Mouse (Mus musculus) bone marrow macrophage, adult 2 months (primary cell): ENCODE measurements around the gene AY761185. TPM values are rescaled to one million over a fixed set of nuclear protein-coding genes. Genes with fewer than 3 reads are reported as not detected.
"Not testable (repeated sequence)": the region's sequence is repeated elsewhere in the genome, so short reads cannot be mapped to it uniquely, and the experiment has no call there.

ENCODE experiments used
- H3K27ac ChIP-seq: 2 replicates; pipeline ENCODE4 v1.5.1; 2012; ENCODE audit warnings: low read depth, low read length; ENCODE audit not compliant: insufficient read depth
- H3K4me1 ChIP-seq: 2 replicates; pipeline ENCODE4 v1.6.1; 2012; ENCODE audit warnings: low read length; ENCODE audit not compliant: control insufficient read depth, insufficient read depth
- H3K4me3 ChIP-seq: 2 replicates; pipeline ENCODE4 v1.5.1; 2012; ENCODE audit warnings: mild to moderate bottlenecking, low read length, moderate library complexity; ENCODE audit not compliant: insufficient read depth
- CTCF ChIP-seq: IDR thresholded peaks from 2 replicates; pipeline ENCODE4 v1.5.1; 2012; ENCODE audit warnings: low read depth, mild to moderate bottlenecking, low read length, moderate library complexity
- POLR2A ChIP-seq: IDR thresholded peaks from 2 replicates; pipeline ENCODE4 v1.6.1; 2012; ENCODE audit warnings: mild to moderate bottlenecking, low read depth, low read length, borderline replicate concordance
- polyA plus RNA-seq: library from polyadenylated mRNA; stranded (reverse); fragments of >200 nt; gene quantifications from 2 replicates; pipeline ENCODE4 v1.2.4, GENCODE M21; 2012; ENCODE audit not compliant: missing spikeins, insufficient read depth, insufficient read length

The AY761185 gene
- polyA plus RNA-seq: not detected in 2 replicates

GRCm38 (mm10) chr8:20944610-20945009, at the start of gene AY761185:
Gene AY761185 (minus strand): TSS chr8:20944710.
- H3K27ac ChIP-seq: no peak within 1 kb of the TSS
- no peaks in the 10 kb centered on the region for H3K4me1 ChIP-seq
- no peak within 1 kb of the TSS for H3K4me3 ChIP-seq
- TF ChIP-seq CTCF (no peak), POLR2A (no peak)

- not testable (repeated sequence) for H3K27ac ChIP-seq, H3K4me1 ChIP-seq, H3K4me3 ChIP-seq
Measured at GRCm38 (mm10) chr8:20994042-20994441, 49.5 kb upstream of the AY761185 start.

- TF ChIP-seq CTCF: no peak
- no peak for TF ChIP-seq POLR2A
- Histone ChIP-seq H3K27ac (no peak overlapping the region), H3K4me3 (no peak overlapping the region), H3K4me1 (no peaks in the 10 kb centered on the region)
Measured at GRCm38 (mm10) chr8:20979846-20980245, 35.3 kb upstream of the AY761185 start.

GRCm38 (mm10) chr8:20964531-20964930, 20.0 kb upstream of the AY761185 start:
- Histone ChIP-seq H3K4me3 (no peak overlapping the region), H3K4me1 (no peaks in the 10 kb centered on the region), H3K27ac (no peak overlapping the region)
- no peak for TF ChIP-seq POLR2A
- TF ChIP-seq CTCF: no peak

GRCm38 (mm10) chr8:20921971-20922370, 22.5 kb downstream of the AY761185 start, which contains the start of gene Gm6040:
Gene Gm6040 (minus strand): TSS chr8:20922071.
- H3K4me3 ChIP-seq: no peak within 1 kb of the TSS
- no peak for TF ChIP-seq CTCF
- no peak for TF ChIP-seq POLR2A
- H3K4me1 ChIP-seq: no peaks in the 10 kb centered on the region
- H3K27ac ChIP-seq: no peak within 1 kb of the TSS

GRCm38 (mm10) chr8:20912288-20912687, 32.2 kb downstream of the AY761185 start:
- Histone ChIP-seq H3K27ac (0 out of 2 replicates have a peak overlapping the region, but pooled peaks have one; percentile 23), H3K4me1 (peaks cover 8% of the 10 kb centered on the region), H3K4me3 (no peak overlapping the region)
- TF ChIP-seq CTCF (no peak), POLR2A (no peak)

- H3K27ac ChIP-seq: no peak overlapping the region
- no peak for TF ChIP-seq POLR2A
- TF ChIP-seq CTCF: no peak
- no peak overlapping the region for H3K4me3 ChIP-seq
- peaks cover 8% of the 10 kb centered on the region for H3K4me1 ChIP-seq
Measured at GRCm38 (mm10) chr8:20908256-20908655, 36.3 kb downstream of the AY761185 start.

GRCm38 (mm10) chr8:20907119-20907518, 37.4 kb downstream of the AY761185 start:
- Histone ChIP-seq H3K27ac (peak overlapping the region; percentile 71), H3K4me3 (no peak overlapping the region), H3K4me1 (peaks cover 8% of the 10 kb centered on the region)
- TF ChIP-seq CTCF (no peak), POLR2A (no peak)

GRCm38 (mm10) chr8:20902527-20902926, 42.0 kb downstream of the AY761185 start, which contains the start of gene Gm15056:
Gene Gm15056 (minus strand): TSS chr8:20902627.
- peaks cover 2% of the 10 kb centered on the region for H3K4me1 ChIP-seq
- TF ChIP-seq CTCF (no peak), POLR2A (no peak)
- no peak within 1 kb of the TSS for H3K4me3 ChIP-seq
- no peak within 1 kb of the TSS for H3K27ac ChIP-seq

Other genes starting within 250 kb of the AY761185 start
- gene Defb33, start 52.0 kb downstream of the AY761185 start, polyA plus RNA-seq: not detected in 2 replicates
- gene Gm15056, start 42.1 kb downstream of the AY761185 start, polyA plus RNA-seq: not detected in 2 replicates
- not detected in 2 replicates for gene Gm6040, start 22.6 kb downstream of the AY761185 start, polyA plus RNA-seq
- gene Defa21, start 80.8 kb upstream of the AY761185 start, polyA plus RNA-seq: not detected in 2 replicates
- not detected in 2 replicates for gene Defa23, start 110.3 kb upstream of the AY761185 start, polyA plus RNA-seq
- not detected in 2 replicates for gene Defa35, start 120.3 kb upstream of the AY761185 start, polyA plus RNA-seq
- not detected in 2 replicates for gene Defa25, start 139.7 kb upstream of the AY761185 start, polyA plus RNA-seq
- not detected in 2 replicates for gene Gm14851, start 151.3 kb upstream of the AY761185 start, polyA plus RNA-seq
- not detected in 2 replicates for gene Defa30, start 189.9 kb upstream of the AY761185 start, polyA plus RNA-seq
- gene Defa22, start 217.6 kb upstream of the AY761185 start, polyA plus RNA-seq: not detected in 2 replicates
- not detected in 2 replicates for gene Defa31, start 246.9 kb upstream of the AY761185 start, polyA plus RNA-seq